Mouse (Mus musculus): ENCODE results near the gene Gm20388.

The Gm20388 gene

GRCm38 (mm10) chr8:122670001-122670400, 2759.4 kb downstream of the Gm20388 start:
- DNase-seq (ENCODE audit: low spot score), result no peak

- DNase-seq (ENCODE audit: low spot score), result no peak
Measured at GRCm38 (mm10) chr8:122670718-122671117, 2760.1 kb downstream of the Gm20388 start.

GRCm38 (mm10) chr8:122671894-122672293, 2761.3 kb downstream of the Gm20388 start:
- no peak for DNase-seq (ENCODE audit: low spot score)

GRCm38 (mm10) chr8:122673989-122674388, 2763.3 kb downstream of the Gm20388 start:
- DNase-seq (ENCODE audit: low spot score), result no peak

- no peak for DNase-seq (ENCODE audit: low spot score)
Measured at GRCm38 (mm10) chr8:122674999-122675398, 2764.4 kb downstream of the Gm20388 start.

- DNase-seq (ENCODE audit: low spot score), result peak; percentile 41
Measured at GRCm38 (mm10) chr8:122675596-122676420, 2765.2 kb downstream of the Gm20388 start.

- DNase-seq (ENCODE audit: low spot score), result peak; percentile 85
Measured at GRCm38 (mm10) chr8:122676621-122677480, 2766.2 kb downstream of the Gm20388 start.

GRCm38 (mm10) chr8:122677481-122678021, 2766.9 kb downstream of the Gm20388 start:
- DNase-seq (ENCODE audit: low spot score), result peak; percentile 57

GRCm38 (mm10) chr8:122678061-122678895, 2767.6 kb downstream of the Gm20388 start:
- peak; percentile 86 for DNase-seq (ENCODE audit: low spot score)

GRCm38 (mm10) chr8:122678896-122679210, 2768.2 kb downstream of the Gm20388 start:
- DNase-seq (ENCODE audit: low spot score), result no peak

- DNase-seq (ENCODE audit: low spot score), result no peak
Measured at GRCm38 (mm10) chr8:122679325-122679920, 2768.8 kb downstream of the Gm20388 start.

GRCm38 (mm10) chr8:122680171-122680570, 2769.5 kb downstream of the Gm20388 start:
- DNase-seq (ENCODE audit: low spot score), result no peak

GRCm38 (mm10) chr8:122682820-122683219, 2772.2 kb downstream of the Gm20388 start:
- DNase-seq (ENCODE audit: low spot score), result no peak

GRCm38 (mm10) chr8:122685097-122685861, 2774.6 kb downstream of the Gm20388 start:
- DNase-seq (ENCODE audit: low spot score), result no peak

GRCm38 (mm10) chr8:122686879-122687278, 2776.2 kb downstream of the Gm20388 start:
- no peak for DNase-seq (ENCODE audit: low spot score)

- DNase-seq (ENCODE audit: low spot score), result no peak
Measured at GRCm38 (mm10) chr8:122689315-122689714, 2778.7 kb downstream of the Gm20388 start.

GRCm38 (mm10) chr8:122691018-122691417, 2780.4 kb downstream of the Gm20388 start:
- DNase-seq (ENCODE audit: low spot score), result peak; percentile 36

GRCm38 (mm10) chr8:122692152-122692551, 2781.5 kb downstream of the Gm20388 start:
- no peak for DNase-seq (ENCODE audit: low spot score)

GRCm38 (mm10) chr8:122695438-122696042, 2784.9 kb downstream of the Gm20388 start:
- DNase-seq (ENCODE audit: low spot score), result no peak

GRCm38 (mm10) chr8:122697181-122697581, 2786.5 kb downstream of the Gm20388 start:
- peak; percentile 51 for DNase-seq (ENCODE audit: low spot score)

All from MN1 (cell line).